ENCODE assay signal across 9 mouse cellular contexts in the genomic region with DNA sequence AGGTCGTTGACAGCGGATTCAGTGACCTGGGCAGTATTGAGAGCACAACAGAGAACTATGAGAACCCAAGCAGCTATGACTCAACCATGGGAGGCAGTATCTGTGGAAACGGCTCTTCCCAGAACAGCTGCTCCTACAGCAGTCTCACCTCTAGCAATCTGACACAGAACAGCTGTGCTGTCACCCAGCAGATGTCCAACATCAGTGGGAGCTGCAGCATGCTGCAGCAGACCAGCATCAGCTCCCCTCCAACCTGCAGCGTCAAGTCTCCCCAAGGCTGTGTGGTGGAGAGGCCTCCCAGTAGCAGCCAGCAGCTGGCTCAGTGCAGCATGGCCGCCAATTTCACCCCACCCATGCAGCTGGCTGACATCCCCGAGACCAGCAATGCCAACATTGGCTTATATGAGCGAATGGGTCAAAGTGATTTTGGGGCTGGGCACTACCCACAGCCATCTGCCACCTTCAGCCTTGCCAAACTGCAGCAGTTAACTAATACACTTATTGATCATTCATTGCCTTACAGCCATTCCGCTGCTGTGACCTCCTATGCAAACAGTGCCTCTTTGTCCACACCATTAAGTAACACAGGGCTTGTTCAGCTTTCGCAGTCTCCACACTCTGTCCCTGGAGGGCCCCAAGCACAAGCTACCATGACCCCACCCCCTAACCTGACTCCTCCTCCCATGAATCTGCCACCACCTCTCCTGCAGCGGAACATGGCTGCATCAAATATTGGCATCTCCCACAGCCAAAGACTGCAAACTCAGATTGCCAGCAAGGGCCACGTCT. TPM values are rescaled to one million over a fixed set of nuclear protein-coding genes. Genes with fewer than 3 reads are reported as not detected.
DNase-seq lines count a peak whose midpoint lies in the region; ATAC-seq and TF ChIP-seq lines count a peak whose summit lies in the region.
"Had no signal": no experiment of that assay in that cellular context is flagged by ENCODE, and none has a peak within 500 bp of the region (broad histone marks: within the 10 kb centered on the region; RNA-seq: fewer than 3 reads in every experiment).

No protein-coding gene starts in this region.

- H3K4me2 ChIP-seq in embryonic facial prominence, embryonic 12.5 days (replicated peaks), result no peak overlapping the region
- H3K4me2 ChIP-seq in heart, embryonic 16.5 days (ENCODE audit: low read depth, low read length), result no peak overlapping the region
- H3K4me2 ChIP-seq in lung, postnatal 0 days (replicated peaks; ENCODE audit: low read depth, low read length), result no peak overlapping the region

- H3K4me3 ChIP-seq in kidney, adult 2 months (ENCODE audit: insufficient read depth, low read depth, low read length), result no peak overlapping the region
- no peak overlapping the region for H3K4me3 ChIP-seq in embryonic facial prominence, embryonic 12.5 days
- no peak overlapping the region for H3K4me3 ChIP-seq in heart, embryonic 16.5 days (ENCODE audit: low read length)
- H3K4me3 ChIP-seq in lung, postnatal 0 days (ENCODE audit: low read depth, low read length), result no peak overlapping the region

- H3K4me1 ChIP-seq in kidney, adult 2 months (ENCODE audit: control insufficient read depth, insufficient read depth, low read length), result no peaks in the 10 kb centered on the region
- no peaks in the 10 kb centered on the region for H3K4me1 ChIP-seq in embryonic facial prominence, embryonic 12.5 days
- H3K4me1 ChIP-seq in heart, embryonic 16.5 days (ENCODE audit: control insufficient read depth, insufficient read depth, low read length), result peaks cover 6% of the 10 kb centered on the region
- H3K4me1 ChIP-seq in lung, postnatal 0 days (ENCODE audit: insufficient read depth, low read depth, low read length), result no peaks in the 10 kb centered on the region; the same call in 1 of the 2 replicates

- TF ChIP-seq CTCF in kidney, adult 2 months (conservative IDR thresholded peaks at IDR 0.05; ENCODE audit: insufficient read depth, insufficient read length, low read depth, low read length), result no peak
- no peak for TF ChIP-seq CTCF in lung, postnatal 0 days (IDR thresholded peaks at IDR 0.05)

- ATAC-seq in embryonic facial prominence, embryonic 12.5 days (ENCODE audit: insufficient number of reproducible peaks, insufficient read depth, low FRiP score, low TSS enrichment), result peak; percentile 65; the same call in 1 of the 2 replicates
- ATAC-seq in heart, embryonic 16.5 days (replicated peaks; ENCODE audit: extremely low read depth, insufficient read depth, low FRiP score), result peak; percentile 53
- peak; percentile 88 for ATAC-seq in lung, postnatal 0 days

- no peak for TF ChIP-seq POLR2A in kidney, adult 2 months (IDR thresholded peaks at IDR 0.05; ENCODE audit: low read depth, low read length)

- H3K36me3 ChIP-seq in kidney, adult 2 months (ENCODE audit: control insufficient read depth, insufficient read depth, low read length), result peaks cover 2% of the 10 kb centered on the region; the same call in 1 of the 2 replicates
- peaks cover 55% of the 10 kb centered on the region for H3K36me3 ChIP-seq in embryonic facial prominence, embryonic 12.5 days
- H3K36me3 ChIP-seq in heart, embryonic 16.5 days (ENCODE audit: control insufficient read depth, insufficient read depth), result peaks cover 26% of the 10 kb centered on the region
- 0 out of 2 replicates have a peak, but pooled peaks cover 8% of the 10 kb centered on the region for H3K36me3 ChIP-seq in lung, postnatal 0 days (ENCODE audit: insufficient read depth, low read length)

- H3K27me3 ChIP-seq in kidney, adult 2 months (replicated peaks; ENCODE audit: control insufficient read depth, insufficient read depth, low read length), result no peaks in the 10 kb centered on the region
- no peaks in the 10 kb centered on the region for H3K27me3 ChIP-seq in embryonic facial prominence, embryonic 12.5 days
- H3K27me3 ChIP-seq in heart, embryonic 16.5 days (ENCODE audit: control insufficient read depth, insufficient read depth, low read length), result no peaks in the 10 kb centered on the region
- H3K27me3 ChIP-seq in lung, postnatal 0 days (replicated peaks; ENCODE audit: insufficient read depth, low read length), result no peaks in the 10 kb centered on the region

- WGBS in kidney, adult 2 months, result 77% methylated on average over 11 of the region's 11 CpGs
- WGBS in embryonic facial prominence, embryonic 12.5 days, result 73% methylated on average over 11 of the region's 11 CpGs
- 74% methylated on average over 11 of the region's 11 CpGs for WGBS in heart, embryonic 16.5 days
- WGBS in lung, postnatal 0 days, result 60% methylated on average over 11 of the region's 11 CpGs

- no peak overlapping the region for H3K9ac ChIP-seq in embryonic facial prominence, embryonic 12.5 days
- no peak overlapping the region for H3K9ac ChIP-seq in heart, embryonic 16.5 days (ENCODE audit: low read length)
- H3K9ac ChIP-seq in lung, postnatal 0 days (replicated peaks; ENCODE audit: low read depth), result no peak overlapping the region

- peak; percentile 78 for TF ChIP-seq EP300 in lung, postnatal 0 days (IDR thresholded peaks at IDR 0.05)

- no peaks in the 10 kb centered on the region for H3K9me3 ChIP-seq in embryonic facial prominence, embryonic 12.5 days
- H3K9me3 ChIP-seq in heart, embryonic 16.5 days (replicated peaks; ENCODE audit: control insufficient read depth, low read length), result no peaks in the 10 kb centered on the region
- no peaks in the 10 kb centered on the region for H3K9me3 ChIP-seq in lung, postnatal 0 days (ENCODE audit: low read length)

- no peak overlapping the region for H3K27ac ChIP-seq in kidney, adult 2 months (ENCODE audit: insufficient read depth, low read depth, low read length)
- H3K27ac ChIP-seq in embryonic facial prominence, embryonic 12.5 days, result no peak overlapping the region
- no peak overlapping the region for H3K27ac ChIP-seq in heart, embryonic 16.5 days (ENCODE audit: low read length)
- H3K27ac ChIP-seq in lung, postnatal 0 days (ENCODE audit: low read length), result no peak overlapping the region

- DNase-seq in kidney, postnatal 14 days, result peak; percentile 21
- DNase-seq in kidney, adult 2 months, result no peak
- DNase-seq in lung, postnatal 0 days (ENCODE audit: low spot score), result peak; percentile 75
- no peak for DNase-seq in spleen, postnatal 4 days (ENCODE audit: low spot score in 2 of 2)
- DNase-seq in retina, embryonic 14.5 days (ENCODE audit: low spot score), result no peak
- no peak for DNase-seq in left cerebral cortex, adult 9 months (ENCODE audit: low spot score in 2 of 2)
- DNase-seq: cerebellum, adult 11 months had no signal

RNA-seq across cellular contexts. Expression of gene Dupd1, which starts 44.5 kb away (rescaled TPM):
- polyA plus RNA-seq in kidney, adult 2 months (2012; rRNA removed), result 0.11 and 0.52 TPM in 2 replicates
- polyA plus RNA-seq in embryonic facial prominence, embryonic 12.5 days (2016; fragmentation: Nextera tagmentation; extraction: Ambion mirVana), result 0.39 and 0.47 TPM in 2 replicates
- polyA plus RNA-seq in heart, embryonic 16.5 days (2015; fragmentation: Nextera tagmentation; extraction: Ambion mirVana), result 0.54 TPM in 1 of 2 replicates, not detected in the other
- 0.16 and 0.24 TPM in 2 replicates for polyA plus RNA-seq in lung, postnatal 0 days (2015; fragmentation: Nextera tagmentation; extraction: Ambion mirVana)

Comparison
In these comparisons a context has a peak if more than half of its experiments do, and no peak if none do; other contexts are left out.
1. DNase-seq: peak in kidney, postnatal 14 days (single experiment) and lung, postnatal 0 days (single experiment); none in kidney, adult 2 months (single experiment), spleen, postnatal 4 days (0 of 2), retina, embryonic 14.5 days (single experiment) and left cerebral cortex, adult 9 months (0 of 2).
2. Peak in every context shown above with its lines, with median percentiles within 50 percentile points of each other: ATAC-seq.